Mouse (Mus musculus) cerebellum, postnatal 10 days (tissue): Measurements from ENCODE around the gene Cacna1s.

Experiments used
- DNase-seq, 2 experiments: peaks; one replicate each; pipeline ENCODE4 v3.0.0; 2021; ENCODE audit warnings: mixed read lengths in 2 of 2

Gene Cacna1s

GRCm38 (mm10) chr1:136051465-136051864, 1.1 kb upstream of the Cacna1s start:
- peak; percentile 92 to 95 for DNase-seq

- DNase-seq, result no peak
These were observed 3.2 kb downstream of the Cacna1s start for GRCm38 (mm10) chr1:136055771-136056170.

- DNase-seq, result no peak
These were observed 6.0 kb downstream of the Cacna1s start for GRCm38 (mm10) chr1:136058594-136058993.

- peak; percentile 94 to 95 for DNase-seq
These were observed 8.7 kb downstream of the Cacna1s start for GRCm38 (mm10) chr1:136061041-136061789.

- DNase-seq, result no peak
These were observed 9.2 kb downstream of the Cacna1s start for GRCm38 (mm10) chr1:136061790-136062141.

- peak in 1 of 2 experiments; percentile 32 for DNase-seq
These were observed 11.4 kb downstream of the Cacna1s start for GRCm38 (mm10) chr1:136063991-136064390.

GRCm38 (mm10) chr1:136066621-136067020, 14.1 kb downstream of the Cacna1s start:
- DNase-seq, result no peak

GRCm38 (mm10) chr1:136067579-136067978, 15.0 kb downstream of the Cacna1s start:
- DNase-seq, result no peak

- DNase-seq, result peak; percentile 78 to 80
These were observed 23.5 kb downstream of the Cacna1s start for GRCm38 (mm10) chr1:136076086-136076485.

GRCm38 (mm10) chr1:136077656-136078055, 25.1 kb downstream of the Cacna1s start:
- DNase-seq, result peak in 1 of 2 experiments; percentile 33

GRCm38 (mm10) chr1:136081161-136081560, 28.6 kb downstream of the Cacna1s start:
- no peak for DNase-seq

GRCm38 (mm10) chr1:136085988-136086685, 33.6 kb downstream of the Cacna1s start:
- no peak for DNase-seq

- DNase-seq, result no peak
These were observed 37.0 kb downstream of the Cacna1s start for GRCm38 (mm10) chr1:136089368-136090165.

- no peak for DNase-seq
These were observed 41.2 kb downstream of the Cacna1s start for GRCm38 (mm10) chr1:136093726-136094125.

- DNase-seq, result no peak
These were observed 42.3 kb downstream of the Cacna1s start for GRCm38 (mm10) chr1:136094807-136095206.

GRCm38 (mm10) chr1:136102094-136102493, 49.5 kb downstream of the Cacna1s start:
- no peak for DNase-seq

GRCm38 (mm10) chr1:136102551-136102950, 50.0 kb downstream of the Cacna1s start:
- DNase-seq, result peak; percentile 71 to 76

GRCm38 (mm10) chr1:136102981-136103380, 50.4 kb downstream of the Cacna1s start:
- peak; percentile 83 to 90 for DNase-seq

GRCm38 (mm10) chr1:136103696-136104095, 51.1 kb downstream of the Cacna1s start:
- peak; percentile 79 to 84 for DNase-seq

GRCm38 (mm10) chr1:136104741-136105140, 52.2 kb downstream of the Cacna1s start:
- DNase-seq, result peak; percentile 58 to 74

GRCm38 (mm10) chr1:136109464-136109863, 56.9 kb downstream of the Cacna1s start:
- DNase-seq, result no peak

GRCm38 (mm10) chr1:136116183-136116582, 63.6 kb downstream of the Cacna1s start:
- peak; percentile 73 for DNase-seq

- no peak for DNase-seq
These were observed 64.5 kb downstream of the Cacna1s start for GRCm38 (mm10) chr1:136117069-136117468.
